Mouse (Mus musculus) megakaryocyte, embryonic 14.5 days (primary cell): ENCODE data around the gene Syne3. TPM values are rescaled to one million over a fixed set of nuclear protein-coding genes. Genes with fewer than 3 reads are reported as not detected.

Experiments used
- H3K27me3 ChIP-seq: replicated peaks from 2 replicates; pipeline ENCODE3; 2012; ENCODE audit warnings: inconsistent platforms
- H3K36me3 ChIP-seq: replicated peaks from 2 replicates; pipeline ENCODE3; 2012; ENCODE audit warnings: low read length, inconsistent platforms, mixed read lengths
- H3K4me1 ChIP-seq: 2 replicates; pipeline ENCODE4 v1.6.1; 2012; ENCODE audit warnings: inconsistent platforms
- H3K4me3 ChIP-seq: replicated peaks from 2 replicates; pipeline ENCODE3; 2012; ENCODE audit warnings: moderate library complexity, mild to moderate bottlenecking, inconsistent platforms
- H3K9me3 ChIP-seq: 2 replicates; pipeline ENCODE4 v1.6.1; 2012; ENCODE audit warnings: inconsistent platforms
- FLI1 ChIP-seq: IDR thresholded peaks from 2 replicates; pipeline ENCODE4 v1.6.1; 2012; ENCODE audit warnings: low read length, inconsistent platforms, mixed read lengths
- GATA1 ChIP-seq: IDR thresholded peaks from 3 replicates; pipeline ENCODE4 v1.6.1; 2012; ENCODE audit warnings: mixed read lengths, low read length, inconsistent platforms, borderline replicate concordance
- polyA plus RNA-seq: library from polyadenylated mRNA; stranded (reverse); fragments of >175 nt; gene quantifications from 2 replicates; pipeline ENCODE4 v1.2.3, GENCODE M21; 2012; ENCODE audit warnings: low replicate concordance; ENCODE audit not compliant: insufficient read depth

Gene Syne3
- polyA plus RNA-seq, 1 experiment, result 6.8 TPM

DNA sequence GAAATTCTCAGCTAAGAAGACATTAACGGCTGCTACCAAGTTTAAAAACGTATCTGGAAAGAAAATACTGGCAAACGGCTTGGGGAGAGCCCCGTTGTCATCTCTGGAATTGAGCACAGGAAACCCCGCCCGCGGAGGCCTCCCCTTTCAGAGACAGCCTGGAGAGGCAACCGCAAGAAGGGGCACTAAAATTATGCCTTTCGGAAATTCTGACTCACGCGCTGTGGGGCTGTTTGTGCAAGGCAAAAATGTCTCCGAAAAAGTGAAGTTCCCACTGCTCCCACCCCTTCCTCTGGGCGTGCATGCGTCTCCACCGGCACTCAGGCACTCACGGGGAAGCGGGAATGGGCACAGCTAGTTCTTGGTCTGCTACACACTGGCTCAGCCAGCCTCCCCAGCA is 3.5 kb upstream of the Syne3 start:
- no peaks in the 10 kb centered on the region for H3K27me3 ChIP-seq
- H3K4me3 ChIP-seq, result peak overlapping the region; percentile 91
- TF ChIP-seq FLI1 (no peak), GATA1 (no peak)
- H3K4me1 ChIP-seq, result peaks cover 92% of the 10 kb centered on the region
- H3K36me3 ChIP-seq, result no peaks in the 10 kb centered on the region
- H3K9me3 ChIP-seq, result no peaks in the 10 kb centered on the region

GRCm38 (mm10) chr12:105012314-105012713 is 2.7 kb upstream of the Syne3 start:
- H3K27me3 ChIP-seq, result no peaks in the 10 kb centered on the region
- H3K36me3 ChIP-seq, result peaks cover 7% of the 10 kb centered on the region
- peak overlapping the region; percentile 91 for H3K4me3 ChIP-seq
- peaks cover 92% of the 10 kb centered on the region for H3K4me1 ChIP-seq
- TF ChIP-seq FLI1 (no peak), GATA1 (no peak)
- no peaks in the 10 kb centered on the region for H3K9me3 ChIP-seq

- H3K4me3 ChIP-seq, result peak overlapping the region; percentile 98
- TF ChIP-seq FLI1 (no peak), GATA1 (no peak)
- H3K27me3 ChIP-seq, result no peaks in the 10 kb centered on the region
- H3K9me3 ChIP-seq, result no peaks in the 10 kb centered on the region
- peaks cover 92% of the 10 kb centered on the region for H3K4me1 ChIP-seq
- peaks cover 11% of the 10 kb centered on the region for H3K36me3 ChIP-seq
Measured at GRCm38 (mm10) chr12:105011589-105011988, 2.0 kb upstream of the Syne3 start.

- Histone ChIP-seq H3K4me1 (peaks cover 92% of the 10 kb centered on the region), H3K27me3 (no peaks in the 10 kb centered on the region), H3K9me3 (no peaks in the 10 kb centered on the region), H3K4me3 (peak overlapping the region; percentile 98), H3K36me3 (peaks cover 22% of the 10 kb centered on the region)
- TF ChIP-seq GATA1 (no peak), FLI1 (no peak)
Measured at GRCm38 (mm10) chr12:105010213-105010790, 693 bp upstream of the Syne3 start.

DNA sequence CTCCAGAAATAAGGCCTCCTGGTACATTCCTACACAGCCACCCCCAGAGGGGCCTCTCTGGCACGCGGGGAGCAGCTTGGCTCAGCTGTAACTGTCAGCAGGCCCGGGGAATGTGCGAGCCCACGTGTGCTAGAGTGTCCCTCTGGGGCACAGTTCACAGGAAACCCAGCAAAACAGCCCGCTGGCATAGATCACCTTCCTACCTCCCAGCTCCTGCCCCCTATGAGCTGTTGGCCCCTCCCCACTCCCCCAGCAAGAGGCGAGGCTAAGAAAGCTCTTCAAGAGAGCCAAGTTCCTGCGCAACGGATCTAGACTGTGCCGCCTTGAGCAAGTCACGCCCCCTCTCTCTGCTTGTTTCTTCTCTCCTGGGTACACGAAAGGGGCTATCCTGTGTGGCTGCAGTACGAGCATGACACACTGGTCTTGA is 844 bp downstream of the Syne3 start:
- Histone ChIP-seq H3K36me3 (peaks cover 27% of the 10 kb centered on the region), H3K4me1 (peaks cover 92% of the 10 kb centered on the region), H3K4me3 (peak overlapping the region; percentile 98), H3K9me3 (no peaks in the 10 kb centered on the region), H3K27me3 (no peaks in the 10 kb centered on the region)
- TF ChIP-seq GATA1, result no peak
- no peak for TF ChIP-seq FLI1

GRCm38 (mm10) chr12:105008150-105008549 is 1.5 kb downstream of the Syne3 start:
- peaks cover 92% of the 10 kb centered on the region for H3K4me1 ChIP-seq
- peaks cover 27% of the 10 kb centered on the region for H3K36me3 ChIP-seq
- H3K9me3 ChIP-seq, result no peaks in the 10 kb centered on the region
- H3K4me3 ChIP-seq, result peak overlapping the region; percentile 98
- TF ChIP-seq GATA1, result no peak
- TF ChIP-seq FLI1, result no peak
- H3K27me3 ChIP-seq, result no peaks in the 10 kb centered on the region

- Histone ChIP-seq H3K9me3 (no peaks in the 10 kb centered on the region), H3K4me1 (peaks cover 93% of the 10 kb centered on the region), H3K4me3 (peak overlapping the region; percentile 84), H3K36me3 (peaks cover 43% of the 10 kb centered on the region), H3K27me3 (no peaks in the 10 kb centered on the region)
- TF ChIP-seq FLI1, result no peak
- TF ChIP-seq GATA1, result no peak
Measured at GRCm38 (mm10) chr12:105005715-105005972, 4.0 kb downstream of the Syne3 start.

GRCm38 (mm10) chr12:105004956-105005714 is 4.5 kb downstream of the Syne3 start:
- no peak for TF ChIP-seq FLI1
- TF ChIP-seq GATA1, result no peak
- peaks cover 93% of the 10 kb centered on the region for H3K4me1 ChIP-seq
- H3K4me3 ChIP-seq, result peak overlapping the region; percentile 72
- peaks cover 46% of the 10 kb centered on the region for H3K36me3 ChIP-seq
- H3K27me3 ChIP-seq, result peaks cover 2% of the 10 kb centered on the region
- no peaks in the 10 kb centered on the region for H3K9me3 ChIP-seq

- no peaks in the 10 kb centered on the region for H3K9me3 ChIP-seq
- TF ChIP-seq GATA1 (no peak), FLI1 (no peak)
- peak overlapping the region; percentile 25 for H3K4me3 ChIP-seq
- peaks cover 58% of the 10 kb centered on the region for H3K36me3 ChIP-seq
- H3K4me1 ChIP-seq, result peaks cover 100% of the 10 kb centered on the region
- H3K27me3 ChIP-seq, result peaks cover 6% of the 10 kb centered on the region
Measured at GRCm38 (mm10) chr12:105003715-105004114, 5.9 kb downstream of the Syne3 start.

DNA sequence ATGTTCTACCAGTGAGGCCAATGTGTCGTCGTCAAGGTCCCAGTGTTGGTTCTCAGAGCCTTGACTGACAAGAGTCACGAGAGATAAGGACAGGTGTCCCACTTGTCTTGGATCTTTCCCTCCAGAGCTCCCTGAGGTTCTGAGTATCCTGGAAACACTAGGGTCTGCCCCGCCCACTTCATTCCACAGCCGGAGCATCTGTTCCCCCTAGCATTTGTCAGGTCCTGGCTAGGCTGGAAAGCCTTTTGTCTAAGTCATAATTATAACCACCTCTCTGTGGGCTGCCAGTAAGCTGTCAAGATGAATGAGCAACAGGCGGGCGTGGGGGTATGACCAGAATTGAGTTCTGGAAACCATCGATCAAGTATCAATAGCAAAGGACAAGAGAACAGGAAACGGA is 6.5 kb downstream of the Syne3 start:
- H3K4me1 ChIP-seq, result peaks cover 100% of the 10 kb centered on the region
- H3K27me3 ChIP-seq, result peaks cover 6% of the 10 kb centered on the region
- no peaks in the 10 kb centered on the region for H3K9me3 ChIP-seq
- no peak for TF ChIP-seq GATA1
- TF ChIP-seq FLI1, result no peak
- H3K4me3 ChIP-seq, result no peak overlapping the region
- peaks cover 63% of the 10 kb centered on the region for H3K36me3 ChIP-seq
